Mouse (Mus musculus): ENCODE data around the gene Rcl1.

The Rcl1 gene

GRCm38 (mm10) chr19:29113746-29114649, 12.8 kb downstream of the Rcl1 start:
- DNase-seq (ENCODE audit: low read depth, low spot score): no peak

GRCm38 (mm10) chr19:29116796-29117195, 15.6 kb downstream of the Rcl1 start:
- no peak for DNase-seq (ENCODE audit: low read depth, low spot score)

GRCm38 (mm10) chr19:29118196-29118595, 17.0 kb downstream of the Rcl1 start:
- DNase-seq (ENCODE audit: low read depth, low spot score): no peak

GRCm38 (mm10) chr19:29120311-29120710, 19.1 kb downstream of the Rcl1 start:
- no peak for DNase-seq (ENCODE audit: low read depth, low spot score)

- DNase-seq (ENCODE audit: low read depth, low spot score): no peak
These were observed 20.2 kb downstream of the Rcl1 start for GRCm38 (mm10) chr19:29121394-29121793.

GRCm38 (mm10) chr19:29124886-29125585, 23.9 kb downstream of the Rcl1 start:
- no peak for DNase-seq (ENCODE audit: low read depth, low spot score)

GRCm38 (mm10) chr19:29126347-29127015, 25.3 kb downstream of the Rcl1 start:
- DNase-seq (ENCODE audit: low read depth, low spot score): no peak

GRCm38 (mm10) chr19:29127331-29127730, 26.2 kb downstream of the Rcl1 start:
- no peak for DNase-seq (ENCODE audit: low read depth, low spot score)

- DNase-seq (ENCODE audit: low read depth, low spot score): no peak
These were observed 27.0 kb downstream of the Rcl1 start for GRCm38 (mm10) chr19:29128217-29128616.

- DNase-seq (ENCODE audit: low read depth, low spot score): no peak
These were observed 28.4 kb downstream of the Rcl1 start for GRCm38 (mm10) chr19:29129551-29129950.

- DNase-seq (ENCODE audit: low read depth, low spot score): no peak
These were observed 30.0 kb downstream of the Rcl1 start for GRCm38 (mm10) chr19:29131171-29131570.

- no peak for DNase-seq (ENCODE audit: low read depth, low spot score)
These were observed 33.1 kb downstream of the Rcl1 start for GRCm38 (mm10) chr19:29134293-29134692.

GRCm38 (mm10) chr19:29135172-29135736, 34.1 kb downstream of the Rcl1 start:
- no peak for DNase-seq (ENCODE audit: low read depth, low spot score)

GRCm38 (mm10) chr19:29138546-29139270, 37.5 kb downstream of the Rcl1 start:
- DNase-seq (ENCODE audit: low read depth, low spot score): no peak

GRCm38 (mm10) chr19:29139699-29140456, 38.7 kb downstream of the Rcl1 start:
- DNase-seq (ENCODE audit: low read depth, low spot score): no peak

GRCm38 (mm10) chr19:29140933-29141332, 39.8 kb downstream of the Rcl1 start:
- DNase-seq (ENCODE audit: low read depth, low spot score): no peak

- DNase-seq (ENCODE audit: low read depth, low spot score): no peak
These were observed 41.1 kb downstream of the Rcl1 start for GRCm38 (mm10) chr19:29142307-29142706.

GRCm38 (mm10) chr19:29145421-29145820, 44.2 kb downstream of the Rcl1 start:
- no peak for DNase-seq (ENCODE audit: low read depth, low spot score)

- no peak for DNase-seq (ENCODE audit: low read depth, low spot score)
These were observed 45.6 kb downstream of the Rcl1 start for GRCm38 (mm10) chr19:29146820-29147219.

- DNase-seq (ENCODE audit: low read depth, low spot score): no peak
These were observed 48.4 kb downstream of the Rcl1 start for GRCm38 (mm10) chr19:29149583-29149982.
